Mouse (Mus musculus) neutrophil, adult 59 days (primary cell): Measurements from ENCODE around the gene Olfr1437. TPM values are rescaled to one million over a fixed set of nuclear protein-coding genes. Genes with fewer than 3 reads are reported as not detected.

Source experiments
- total RNA-seq, 2 experiments: library from RNA; stranded (reverse); gene quantifications; 1 replicate in 1 of 2; 2 replicates in 1 of 2; pipeline ENCODE4 v1.2.4; 2023

Olfr1437 gene
- total RNA-seq = not detected

DNA sequence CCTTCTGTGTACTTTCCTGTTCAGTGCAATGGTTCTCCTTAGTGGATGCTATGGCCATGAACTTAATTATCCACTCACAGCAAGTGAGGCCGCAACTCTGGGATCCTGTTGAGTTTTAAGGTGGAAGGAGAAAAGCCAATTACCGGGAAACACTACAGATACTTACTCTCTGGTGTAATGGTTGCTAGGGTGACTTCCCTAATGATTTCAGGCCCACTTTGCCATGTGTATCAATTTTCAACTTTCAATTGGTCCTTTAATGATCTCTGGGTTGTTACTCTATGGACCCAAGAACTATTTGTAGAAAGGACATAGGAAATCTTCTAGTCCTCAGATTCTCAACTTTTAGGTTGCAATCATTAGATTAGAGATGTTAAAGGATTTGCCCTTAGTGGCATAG lies at the start of gene Olfr1437:
Gene Olfr1437 (minus strand): TSS at position 101 of the 400 bp plus-strand sequence.

DNA sequence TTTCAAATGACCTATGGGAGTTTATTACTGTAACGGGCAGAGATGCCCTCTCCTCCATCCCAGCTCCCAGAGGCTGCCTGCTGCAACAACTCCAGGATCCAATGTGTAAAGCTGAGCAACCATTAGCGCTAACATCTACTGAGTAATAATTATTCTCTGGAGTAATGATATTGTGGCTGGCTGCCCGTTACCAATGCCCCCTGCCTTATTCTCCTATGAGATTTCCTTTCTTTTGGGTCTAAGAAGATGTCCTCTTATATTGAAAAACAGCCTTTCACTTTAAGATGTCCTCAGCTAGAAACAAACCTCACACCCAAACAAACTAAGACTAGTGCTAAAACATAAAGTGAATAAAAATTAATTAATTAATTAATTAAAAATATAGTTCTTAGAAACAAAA lies 10.9 kb upstream of the Olfr1437 start, which contains the start of gene Olfr1438-ps1:
Gene Olfr1438-ps1 (minus strand): TSS at position 101 of the 400 bp plus-strand sequence.

GRCm38 (mm10) chr19:12299030-12299429 lies 25.9 kb downstream of the Olfr1437 start, which contains the start of gene Olfr1436:
TSS of gene Olfr1436 (minus strand) at chr19:12299130.

GRCm38 (mm10) chr19:12279554-12279953 lies 45.3 kb downstream of the Olfr1437 start, which contains the start of gene Olfr1434:
TSS of gene Olfr1434 (plus strand) at chr19:12279854.

Other genes with a start within 250 kb of the Olfr1437 start
- gene Olfr1425, start 247.4 kb downstream of the Olfr1437 start, total RNA-seq = not detected
- not detected for gene Olfr1426, start 233.1 kb downstream of the Olfr1437 start, total RNA-seq
- not detected for gene Olfr1427, start 221.8 kb downstream of the Olfr1437 start, total RNA-seq
- gene Olfr1428, start 209.2 kb downstream of the Olfr1437 start, total RNA-seq = not detected
- not detected for gene Olfr76, start 201.9 kb downstream of the Olfr1437 start, total RNA-seq
- not detected for gene Olfr1555-ps1, start 155.0 kb downstream of the Olfr1437 start, total RNA-seq
- gene Olfr1431, start 124.5 kb downstream of the Olfr1437 start, total RNA-seq = not detected
- not detected for gene Olfr1432, start 92.5 kb downstream of the Olfr1437 start, total RNA-seq
- not detected for gene Olfr262, start 83.4 kb downstream of the Olfr1437 start, total RNA-seq
- not detected for gene Olfr235, start 64.1 kb downstream of the Olfr1437 start, total RNA-seq
- not detected for gene Olfr1434, start 45.2 kb downstream of the Olfr1437 start, total RNA-seq
- not detected for gene Olfr1436, start 26.0 kb downstream of the Olfr1437 start, total RNA-seq
- gene Olfr1438-ps1, start 10.8 kb upstream of the Olfr1437 start, total RNA-seq = not detected
- not detected for gene Olfr1440, start 62.2 kb upstream of the Olfr1437 start, total RNA-seq
- gene Olfr1441, start 92.3 kb upstream of the Olfr1437 start, total RNA-seq = not detected
- not detected for gene Pfpl, start 102.8 kb upstream of the Olfr1437 start, total RNA-seq
- 100 to 1,000 TPM; 664 to 920 TPM for gene Mpeg1, start 135.7 kb upstream of the Olfr1437 start, total RNA-seq
- 10 to 100 TPM; 19.1 to 19.3 TPM for gene Dtx4, start 176.4 kb upstream of the Olfr1437 start, total RNA-seq
- 100 to 1,000 TPM; 142 to 153 TPM for gene Fam111a, start 220.6 kb upstream of the Olfr1437 start, total RNA-seq